Mouse (Mus musculus): ENCODE measurements around the gene Golim4. TPM values are rescaled to one million over a fixed set of nuclear protein-coding genes. Genes with fewer than 3 reads are reported as not detected.
"Not testable (repeated sequence)": the region's sequence is repeated elsewhere in the genome, so short reads cannot be mapped to it uniquely, and the experiment has no call there.

Golim4 gene
- polyA plus RNA-seq (2015; fragmentation: Nextera tagmentation; extraction: Ambion mirVana): 28.8 and 31.1 TPM in 2 replicates

DNA sequence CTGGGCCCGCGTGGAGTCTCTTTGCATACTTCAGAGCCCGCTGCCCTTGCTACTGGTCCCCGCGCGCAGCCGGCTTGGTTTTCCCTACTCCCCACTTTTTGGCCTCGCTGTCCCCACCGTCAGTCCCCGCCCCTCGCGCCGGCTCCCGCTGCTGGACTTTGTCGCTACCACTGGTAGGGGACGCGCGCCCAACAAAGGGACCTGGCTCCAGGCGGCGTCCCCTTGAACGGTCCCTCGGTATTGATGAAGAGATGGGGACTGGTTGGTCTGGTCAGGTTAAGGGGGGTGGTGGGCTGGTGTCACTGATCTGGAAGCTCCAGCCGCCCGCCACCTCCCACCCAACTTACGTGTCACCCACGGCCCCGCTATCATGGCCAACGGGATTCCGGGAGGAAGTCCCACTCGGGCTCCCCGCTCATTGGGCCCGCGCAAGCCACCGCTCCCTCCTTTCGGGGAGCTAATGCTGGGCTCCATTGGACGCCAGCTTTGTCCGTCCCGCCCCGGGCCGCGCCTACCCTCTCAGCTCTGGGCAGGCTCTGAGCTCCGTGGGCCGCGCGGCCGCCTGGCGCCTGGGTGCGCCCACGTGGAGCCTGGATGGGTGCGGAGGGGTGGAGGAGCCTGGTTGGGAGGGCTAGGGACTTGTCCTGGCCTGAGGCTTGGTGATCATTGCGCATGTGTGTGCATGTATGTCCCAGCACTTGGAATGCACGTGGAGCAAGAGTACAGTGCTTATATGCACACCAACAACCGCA lies at the start of gene Golim4:
Gene Golim4, minus strand, starts transcription at position 399 of the 752 bp plus-strand sequence.
- H3K4me3 ChIP-seq (replicated peaks): peak within 1 kb of the TSS; percentile 61
- peak within 1 kb of the TSS; percentile 80 for H3K9ac ChIP-seq (replicated peaks)
- H3K4me1 ChIP-seq (replicated peaks): peaks cover 40% of the 10 kb centered on the region
- no peaks in the 10 kb centered on the region for H3K36me3 ChIP-seq
- ATAC-seq: peak; percentile 100
- H3K4me2 ChIP-seq (replicated peaks): peak within 1 kb of the TSS; percentile 71
- peak within 1 kb of the TSS; percentile 84 for H3K27ac ChIP-seq
- no peaks in the 10 kb centered on the region for H3K9me3 ChIP-seq
- under 1% methylated on average over 53 of the region's 53 CpGs for WGBS
- no peaks in the 10 kb centered on the region for H3K27me3 ChIP-seq

DNA sequence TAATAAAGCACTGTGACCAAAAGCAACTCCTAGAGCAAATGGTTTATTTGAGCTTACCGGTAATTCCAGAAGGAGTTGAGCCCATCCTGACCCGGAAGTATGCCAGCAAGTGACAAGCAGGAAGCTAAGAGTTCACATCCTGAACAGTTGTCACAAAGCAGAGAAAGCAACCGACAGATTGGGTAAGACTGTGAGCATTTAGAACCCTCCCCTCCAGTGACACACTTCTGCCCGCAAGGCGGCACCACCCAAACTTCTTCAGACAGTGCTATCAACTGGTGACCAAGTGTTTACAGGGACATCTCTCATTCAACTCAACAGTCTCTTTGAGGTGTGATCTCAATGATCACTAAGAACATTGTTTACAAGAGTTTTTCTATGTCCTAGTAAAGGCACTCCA lies 48.9 kb upstream of the Golim4 start:
- Histone ChIP-seq H3K4me1 (replicated peaks) (no peaks in the 10 kb centered on the region), H3K9ac (replicated peaks) (no peak overlapping the region), H3K9me3 (no peaks in the 10 kb centered on the region), H3K27me3 (no peaks in the 10 kb centered on the region), H3K4me3 (replicated peaks) (no peak overlapping the region), H3K4me2 (replicated peaks) (no peak overlapping the region), H3K36me3 (no peaks in the 10 kb centered on the region), H3K27ac (no peak overlapping the region)
- no peak for ATAC-seq
- WGBS: 91% methylated on average over 5 of the region's 5 CpGs

DNA sequence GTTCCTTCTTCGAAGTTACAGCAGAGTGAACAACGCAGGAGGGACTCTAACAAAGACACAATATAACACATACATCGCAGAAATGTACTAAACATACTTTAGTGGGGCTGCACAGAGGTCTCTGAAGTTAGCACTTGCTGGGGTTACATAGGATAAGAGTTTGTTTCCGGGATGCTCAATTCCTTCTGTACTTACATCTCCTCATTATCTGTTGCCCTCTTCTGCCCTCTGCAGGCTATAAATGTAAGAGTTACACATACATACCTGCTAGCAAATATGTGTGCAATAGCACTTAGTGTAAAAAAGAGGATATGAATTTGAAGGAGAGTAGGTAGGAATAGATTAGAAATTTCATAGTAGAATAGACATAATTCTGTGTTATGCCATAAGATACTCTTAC lies 44.4 kb upstream of the Golim4 start:
- Histone ChIP-seq H3K4me1 (replicated peaks) (no peaks in the 10 kb centered on the region), H3K27me3 (no peaks in the 10 kb centered on the region), H3K4me2 (replicated peaks) (no peak overlapping the region), H3K36me3 (no peaks in the 10 kb centered on the region), H3K4me3 (replicated peaks) (no peak overlapping the region), H3K27ac (no peak overlapping the region), H3K9me3 (no peaks in the 10 kb centered on the region), H3K9ac (replicated peaks) (no peak overlapping the region)
- 42% methylated on average over 4 of the region's 4 CpGs for WGBS
- ATAC-seq: peak; percentile 69; the same call in 1 of the 2 replicates

DNA sequence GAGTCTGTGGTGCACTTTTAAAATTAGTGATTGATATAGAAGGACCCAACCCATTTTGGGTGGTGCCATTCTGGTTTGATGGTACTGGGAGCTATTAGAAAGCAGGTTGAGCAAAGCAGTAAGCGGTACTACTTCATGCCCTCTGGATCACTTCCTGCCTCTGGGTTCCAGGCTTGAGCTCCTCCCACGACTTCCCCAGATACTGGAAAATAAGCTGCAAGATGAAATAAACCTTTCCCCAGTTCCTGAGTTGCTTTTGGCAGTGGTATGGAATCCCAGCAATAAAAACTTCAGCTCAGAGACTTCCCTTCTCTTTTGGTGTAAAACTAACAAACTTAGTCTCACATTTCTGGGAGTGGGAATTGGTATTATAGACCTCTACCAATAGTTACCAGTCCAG lies 43.7 kb upstream of the Golim4 start:
- Histone ChIP-seq H3K9ac (replicated peaks) (no peak overlapping the region), H3K4me2 (replicated peaks) (no peak overlapping the region), H3K27me3 (no peaks in the 10 kb centered on the region), H3K4me1 (replicated peaks) (no peaks in the 10 kb centered on the region), H3K4me3 (replicated peaks) (no peak overlapping the region), H3K27ac (no peak overlapping the region), H3K9me3 (no peaks in the 10 kb centered on the region), H3K36me3 (no peaks in the 10 kb centered on the region)
- WGBS: 64% methylated on average over 2 of the region's 2 CpGs
- no peak for ATAC-seq

DNA sequence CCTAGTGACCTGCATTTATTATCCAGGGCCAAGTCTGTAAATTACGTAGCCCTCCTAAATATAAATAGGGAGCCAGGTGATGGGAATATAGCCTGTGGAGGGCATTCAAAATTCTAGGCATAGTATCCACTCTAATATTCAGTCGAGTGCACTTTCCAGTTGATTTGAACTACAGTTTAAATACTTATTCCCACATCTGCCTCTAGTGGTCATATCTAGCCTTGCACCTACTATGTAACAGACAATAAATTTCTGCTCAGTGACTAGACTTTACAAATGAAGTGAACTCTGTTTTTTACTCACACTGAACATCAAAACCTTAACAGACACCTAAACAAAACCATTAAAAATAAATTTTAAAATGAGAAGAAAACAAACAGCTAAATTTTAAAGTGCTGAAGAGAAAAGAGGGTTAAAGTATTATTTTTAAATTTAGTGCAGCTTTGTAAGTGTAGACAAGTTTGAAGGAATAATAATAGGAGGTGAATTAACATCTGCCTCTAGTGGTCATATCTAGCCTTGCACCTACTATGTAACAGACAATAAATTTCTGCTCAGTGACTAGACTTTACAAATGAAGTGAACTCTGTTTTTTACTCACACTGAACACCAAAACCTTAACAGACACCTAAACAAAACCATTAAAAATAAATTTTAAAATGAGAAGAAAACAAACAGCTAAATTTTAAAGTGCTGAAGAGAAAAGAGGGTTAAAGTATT lies 24.4 kb upstream of the Golim4 start:
- H3K4me1 ChIP-seq (replicated peaks); H3K9me3 ChIP-seq; H3K4me2 ChIP-seq (replicated peaks); H3K36me3 ChIP-seq; H3K27ac ChIP-seq; ATAC-seq; H3K4me3 ChIP-seq (replicated peaks); H3K9ac ChIP-seq (replicated peaks); H3K27me3 ChIP-seq: not testable (repeated sequence)
- WGBS: 84% methylated on average over 2 of the region's 2 CpGs

DNA sequence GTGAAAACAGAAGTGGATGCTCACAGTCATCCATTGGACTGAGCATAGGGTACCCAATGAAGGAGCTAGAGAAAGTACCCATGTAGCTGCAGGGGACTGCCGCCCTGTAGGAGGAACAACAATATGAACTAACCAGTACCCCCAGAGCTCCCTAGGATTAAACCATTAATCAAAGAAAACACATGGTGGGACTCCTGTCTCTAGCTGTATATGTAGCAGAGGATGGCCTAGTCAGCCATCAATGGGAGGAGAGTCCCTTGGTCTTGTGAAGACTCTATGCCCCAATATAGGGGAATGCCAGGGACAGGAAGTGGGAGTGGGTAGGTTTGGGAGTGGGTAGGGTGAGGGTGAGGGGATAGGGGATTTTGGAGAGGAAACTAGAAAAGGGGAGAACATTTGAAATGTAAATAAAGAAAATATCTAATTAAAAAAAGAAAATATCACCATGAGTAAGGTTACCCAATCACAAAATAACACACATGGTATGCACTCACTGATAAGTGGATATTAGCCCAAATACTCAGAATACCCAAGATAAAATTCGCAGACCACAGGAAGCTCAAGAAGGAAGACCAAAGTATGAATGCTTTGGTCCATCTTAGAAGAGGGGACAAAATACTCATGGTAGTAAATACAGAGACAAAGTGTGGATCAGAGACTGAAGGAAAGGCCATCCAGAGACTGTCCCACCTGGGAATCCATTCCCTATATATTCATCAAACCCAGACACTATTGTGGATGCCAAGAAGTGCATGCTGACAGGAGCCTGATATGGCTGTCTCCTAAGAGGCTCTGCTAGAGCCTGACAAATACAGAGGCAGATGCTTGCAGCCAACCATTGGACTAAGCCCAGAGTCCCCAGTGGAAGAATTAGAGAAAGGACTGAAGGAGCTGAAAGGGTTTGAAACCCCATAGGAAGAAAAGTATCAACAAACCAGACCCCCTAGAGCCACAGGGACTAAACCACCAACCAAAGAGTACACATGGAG lies 6.3 kb upstream of the Golim4 start:
- H3K9me3 ChIP-seq; ATAC-seq; H3K4me3 ChIP-seq (replicated peaks); H3K36me3 ChIP-seq; H3K4me2 ChIP-seq (replicated peaks); H3K9ac ChIP-seq (replicated peaks); H3K27ac ChIP-seq; H3K27me3 ChIP-seq; H3K4me1 ChIP-seq (replicated peaks): not testable (repeated sequence)
- 98% methylated on average over 2 of the region's 2 CpGs for WGBS

DNA sequence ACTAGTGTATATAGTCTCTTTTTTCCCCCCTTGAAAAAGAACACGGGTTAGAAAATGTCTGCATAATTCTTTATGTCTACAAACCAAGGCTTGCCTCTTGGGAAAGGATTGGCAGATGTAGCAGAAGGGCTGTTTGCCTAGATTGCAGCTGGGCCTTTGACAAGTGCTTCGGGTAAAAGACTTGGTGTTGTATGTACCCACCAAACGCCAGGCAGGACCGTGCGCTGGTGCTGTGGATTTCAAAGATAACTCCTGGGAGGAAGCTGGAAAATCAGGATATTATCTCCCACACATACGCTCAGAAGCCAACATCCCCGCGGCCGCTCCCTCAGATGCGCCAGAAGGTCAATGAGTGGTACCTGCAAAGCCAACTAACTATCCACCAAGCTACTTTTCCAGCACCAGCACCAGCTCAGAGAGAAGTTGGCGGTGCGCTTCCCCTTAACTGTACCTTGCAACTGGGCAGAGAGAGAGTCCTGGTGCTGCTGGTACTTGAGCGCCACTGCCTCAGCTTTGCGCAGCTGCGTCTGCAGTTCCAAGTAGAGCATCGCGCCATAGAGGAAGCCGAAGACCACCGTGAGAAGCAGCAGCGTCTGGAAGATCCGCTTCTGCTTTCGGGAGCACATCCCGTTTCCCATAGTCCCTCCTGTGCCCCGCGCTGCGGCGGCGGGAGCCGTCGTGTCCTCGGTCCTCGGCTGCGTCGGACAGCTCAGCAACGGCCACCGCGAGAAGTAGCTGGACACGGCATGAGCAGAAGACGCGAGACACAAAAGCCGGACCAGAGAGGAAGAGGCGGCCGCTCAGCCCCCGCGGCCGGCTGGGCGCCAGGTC lies 873 bp downstream of the Golim4 start:
- H3K9me3 ChIP-seq: no peaks in the 10 kb centered on the region
- H3K27me3 ChIP-seq: no peaks in the 10 kb centered on the region
- peak; percentile 49 for ATAC-seq
- H3K4me3 ChIP-seq (replicated peaks): peak overlapping the region; percentile 61
- no peaks in the 10 kb centered on the region for H3K36me3 ChIP-seq
- H3K9ac ChIP-seq (replicated peaks): peak overlapping the region; percentile 80
- peak overlapping the region; percentile 71 for H3K4me2 ChIP-seq (replicated peaks)
- 1% methylated on average over 47 of the region's 47 CpGs for WGBS
- H3K27ac ChIP-seq: peak overlapping the region; percentile 84
- H3K4me1 ChIP-seq (replicated peaks): peaks cover 42% of the 10 kb centered on the region

DNA sequence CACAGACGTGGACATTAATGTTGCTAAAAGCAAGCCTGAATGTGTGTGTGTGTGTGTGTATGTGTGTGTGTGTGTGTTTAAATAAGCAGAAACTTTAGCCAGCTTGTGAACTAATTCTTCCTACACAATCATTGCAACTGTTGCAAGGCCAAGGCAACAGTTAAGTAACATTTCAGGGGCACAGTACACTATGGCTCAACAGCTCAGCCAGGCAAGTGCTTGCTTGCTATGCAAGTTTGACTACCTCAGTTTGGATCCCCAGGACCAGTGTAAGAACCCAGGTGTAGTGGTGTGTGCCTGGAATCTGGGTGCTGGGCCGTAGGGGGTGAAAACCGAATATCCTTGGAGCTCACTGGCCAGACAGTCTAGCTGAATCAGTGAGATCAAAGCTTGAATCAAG lies 2.6 kb downstream of the Golim4 start:
- Histone ChIP-seq H3K27ac (no peak overlapping the region), H3K4me2 (replicated peaks) (peak overlapping the region; percentile 71), H3K9ac (replicated peaks) (0 out of 2 replicates have a peak overlapping the region, but pooled peaks have one; percentile 42), H3K4me1 (replicated peaks) (peaks cover 42% of the 10 kb centered on the region), H3K36me3 (no peaks in the 10 kb centered on the region), H3K4me3 (replicated peaks) (peak overlapping the region; percentile 61), H3K9me3 (no peaks in the 10 kb centered on the region), H3K27me3 (no peaks in the 10 kb centered on the region)
- WGBS: 56% methylated on average over 3 of the region's 3 CpGs
- ATAC-seq: no peak

DNA sequence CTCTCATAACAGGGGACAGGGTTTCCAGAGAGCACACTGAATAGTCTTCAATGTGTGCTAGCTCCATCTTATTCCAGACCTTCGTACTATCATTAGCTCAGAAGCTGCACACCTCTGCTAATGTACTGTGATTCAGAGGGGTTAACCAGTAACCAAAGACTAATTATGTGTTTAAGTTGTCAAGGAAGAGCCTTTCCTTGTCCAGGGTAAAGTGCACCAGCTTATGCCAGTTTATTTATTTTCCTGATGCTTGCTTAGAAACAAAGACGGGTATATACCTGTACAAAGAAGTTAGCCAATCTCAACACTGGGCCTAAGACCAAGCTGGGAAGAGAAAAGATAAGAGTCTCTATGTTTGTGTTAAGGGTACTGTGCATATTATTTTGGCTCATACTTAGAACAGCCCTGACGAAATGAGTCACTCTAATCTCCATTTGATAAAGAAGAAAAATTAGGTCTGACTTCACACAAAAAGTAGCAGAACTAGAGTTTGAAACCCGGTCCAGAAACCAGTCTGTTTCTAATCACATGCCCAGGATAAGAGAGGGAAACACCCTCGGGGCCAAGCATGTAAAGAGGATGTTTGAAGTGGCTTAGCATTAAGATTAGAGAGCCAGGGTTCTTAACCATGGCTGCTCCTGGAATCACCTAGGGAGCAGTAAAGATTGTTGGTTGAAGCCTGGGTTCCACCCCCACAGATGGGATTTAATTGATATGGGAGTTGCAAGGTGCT lies 4.3 kb downstream of the Golim4 start:
- Histone ChIP-seq H3K36me3 (no peaks in the 10 kb centered on the region), H3K4me3 (replicated peaks) (no peak overlapping the region), H3K27me3 (no peaks in the 10 kb centered on the region), H3K9ac (replicated peaks) (no peak overlapping the region; the same call in 1 of the 2 replicates), H3K27ac (no peak overlapping the region), H3K4me2 (replicated peaks) (0 out of 2 replicates have a peak overlapping the region, but pooled peaks have one; percentile 15), H3K9me3 (no peaks in the 10 kb centered on the region), H3K4me1 (replicated peaks) (peaks cover 42% of the 10 kb centered on the region)
- 74% methylated on average over 5 of the region's 5 CpGs for WGBS
- ATAC-seq: no peak

DNA sequence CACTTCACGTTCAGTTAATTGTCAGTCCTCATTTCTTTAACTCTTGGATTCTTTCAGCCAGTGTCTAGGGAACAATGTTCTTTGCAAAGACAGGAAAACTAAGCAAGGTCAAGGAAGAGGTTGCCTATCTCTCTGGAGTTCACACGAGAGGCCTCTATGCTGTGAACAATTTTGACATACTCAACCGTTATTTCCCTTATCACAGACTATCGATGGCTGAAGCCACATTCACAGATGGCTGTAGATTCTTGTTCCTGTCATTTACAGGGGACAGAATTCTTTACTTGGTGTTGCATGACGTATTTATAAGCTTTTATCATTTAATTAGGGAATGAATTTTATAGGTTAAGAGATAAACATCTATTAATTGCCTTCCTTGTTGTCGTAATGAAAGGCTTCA lies 5.9 kb downstream of the Golim4 start:
- Histone ChIP-seq H3K4me2 (replicated peaks) (no peak overlapping the region), H3K4me1 (replicated peaks) (peaks cover 41% of the 10 kb centered on the region), H3K9ac (replicated peaks) (no peak overlapping the region), H3K9me3 (no peaks in the 10 kb centered on the region), H3K4me3 (replicated peaks) (no peak overlapping the region), H3K36me3 (peaks cover 5% of the 10 kb centered on the region), H3K27me3 (no peaks in the 10 kb centered on the region), H3K27ac (no peak overlapping the region)
- 81% methylated on average over 6 of the region's 6 CpGs for WGBS
- no peak for ATAC-seq
